Mouse (Mus musculus) intestine, embryonic 15.5 days (tissue): ENCODE data around the gene Timm22. TPM values are rescaled to one million over a fixed set of nuclear protein-coding genes. Genes with fewer than 3 reads are reported as not detected.

Experiments used
- ATAC-seq: fragments of 200-750 bp; cut with Nextera tagmentation; 2 replicates; pipeline ENCODE4 v1.8.0; 2017; ENCODE audit warnings: moderate TSS enrichment, moderate library complexity
- H3K27ac ChIP-seq: fragments of 300-500 bp; sonication (generic); 2 replicates; pipeline ENCODE4 v1.5.1; 2015; ENCODE audit warnings: mild to moderate bottlenecking, inconsistent platforms
- H3K27me3 ChIP-seq: fragments of 300-500 bp; sonication (generic); replicated peaks from 2 replicates; pipeline ENCODE4 v1.6.1; 2015; ENCODE audit warnings: inconsistent platforms
- H3K36me3 ChIP-seq: fragments of 300-500 bp; sonication (generic); 2 replicates; pipeline ENCODE4 v1.6.1; 2015; ENCODE audit warnings: inconsistent platforms
- H3K4me1 ChIP-seq: fragments of 300-500 bp; sonication (generic); replicated peaks from 2 replicates; pipeline ENCODE4 v1.6.1; 2015; ENCODE audit warnings: inconsistent platforms
- H3K4me2 ChIP-seq: fragments of 300-500 bp; sonication (generic); replicated peaks from 2 replicates; pipeline ENCODE4 v1.6.1; 2015; ENCODE audit warnings: mild to moderate bottlenecking, inconsistent platforms
- H3K4me3 ChIP-seq: fragments of 300-500 bp; sonication (generic); replicated peaks from 2 replicates; pipeline ENCODE4 v1.5.1; 2015; ENCODE audit warnings: inconsistent platforms
- H3K9ac ChIP-seq: fragments of 300-500 bp; sonication (generic); 2 replicates; pipeline ENCODE4 v1.6.1; 2015; ENCODE audit warnings: inconsistent platforms
- H3K9me3 ChIP-seq: fragments of 300-500 bp; sonication (generic); 2 replicates; pipeline ENCODE4 v1.6.1; 2016; ENCODE audit warnings: inconsistent platforms
- WGBS: fragments of 180-500 bp; shearing (Covaris S2); methylation state at CpG from one replicate; pipeline ENCODE4 v1.1.7; 2015; 5-methylcytosine and 5-hydroxymethylcytosine counted together
- polyA plus RNA-seq: library from polyadenylated mRNA; unstranded; fragments of >200 nt; fragmentation: Nextera tagmentation; extraction: Ambion mirVana; gene quantifications from 2 replicates; pipeline ENCODE4 v1.2.1, GENCODE M21; 2015

Gene Timm22
- polyA plus RNA-seq, 1 experiment from 2014 or later = 103 TPM

DNA sequence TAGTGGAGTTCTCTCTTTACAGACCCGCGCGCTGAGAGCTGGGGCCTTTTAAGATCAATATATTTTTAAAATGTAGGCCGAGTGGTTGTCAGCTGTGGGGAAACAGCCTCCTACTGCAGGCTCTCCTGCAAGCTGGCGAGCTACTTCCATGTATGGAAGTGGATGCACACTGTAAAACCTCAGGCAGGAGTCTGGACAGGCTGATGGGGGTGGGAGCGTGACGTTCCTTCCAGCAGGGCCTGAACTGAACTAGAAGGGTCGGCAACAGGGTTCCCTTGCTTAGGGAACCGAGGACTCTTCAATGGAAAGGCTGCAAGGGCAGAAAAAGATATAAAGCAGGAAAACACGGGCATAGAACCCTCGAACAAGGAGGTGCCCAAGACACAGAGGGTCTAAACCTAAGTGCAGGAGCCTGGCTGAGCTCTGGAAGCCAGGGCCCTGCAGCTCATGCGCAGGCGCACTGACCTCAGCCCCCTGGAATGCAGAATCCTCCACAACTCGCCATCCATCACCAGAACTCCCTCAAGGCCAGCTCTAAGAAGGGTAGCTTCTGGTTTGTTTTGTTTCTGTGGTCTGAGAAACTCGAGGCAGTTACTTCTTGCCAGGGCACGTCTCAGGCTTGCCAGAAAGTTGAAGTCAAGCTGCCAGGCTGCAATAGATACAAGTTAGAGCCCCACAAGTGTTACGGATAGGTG lies 32.1 kb upstream of the Timm22 start:
- H3K27me3 ChIP-seq = no peaks in the 10 kb centered on the region
- peak overlapping the region; percentile 28; the same call in 1 of the 2 replicates for H3K4me2 ChIP-seq
- 28% methylated on average over 17 of the region's 17 CpGs for WGBS

DNA sequence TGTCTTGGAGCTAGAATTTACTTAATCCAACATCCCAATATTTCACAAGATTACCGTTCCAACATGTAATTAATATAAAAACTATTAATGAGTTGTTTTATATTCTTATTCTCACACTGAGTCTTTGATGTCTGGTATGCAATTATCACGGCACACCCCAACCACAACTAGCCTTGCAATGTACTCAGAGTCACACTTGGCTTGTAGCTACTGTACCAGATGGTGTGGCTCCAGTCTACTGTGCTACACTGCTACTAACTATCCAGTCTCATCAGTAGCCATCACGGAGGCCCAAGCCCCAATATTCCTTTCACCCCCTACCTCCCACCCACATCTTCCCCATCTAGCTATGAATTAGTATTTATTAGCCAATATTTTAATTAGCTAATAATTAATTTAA lies 30.3 kb upstream of the Timm22 start:
- H3K9ac ChIP-seq = no peak overlapping the region
- no peaks in the 10 kb centered on the region for H3K36me3 ChIP-seq
- 0 out of 2 replicates have a peak overlapping the region, but pooled peaks have one; percentile 88 for H3K27ac ChIP-seq
- no peak overlapping the region for H3K4me3 ChIP-seq
- ATAC-seq = no peak
- WGBS = 85% methylated on average over 3 of the region's 3 CpGs
- H3K27me3 ChIP-seq = no peaks in the 10 kb centered on the region
- H3K9me3 ChIP-seq = no peaks in the 10 kb centered on the region
- H3K4me1 ChIP-seq = peaks cover 45% of the 10 kb centered on the region
- H3K4me2 ChIP-seq = no peak overlapping the region

More for the DNA sequence above, 32.1 kb upstream of the Timm22 start:
- H3K27ac ChIP-seq = peak overlapping the region; percentile 88
- no peaks in the 10 kb centered on the region for H3K9me3 ChIP-seq
- 0 out of 2 replicates have a peak overlapping the region, but pooled peaks have one; percentile 17 for H3K9ac ChIP-seq
- H3K36me3 ChIP-seq = no peaks in the 10 kb centered on the region
- peaks cover 44% of the 10 kb centered on the region for H3K4me1 ChIP-seq
- ATAC-seq = peak; percentile 93
- H3K4me3 ChIP-seq = no peak overlapping the region

DNA sequence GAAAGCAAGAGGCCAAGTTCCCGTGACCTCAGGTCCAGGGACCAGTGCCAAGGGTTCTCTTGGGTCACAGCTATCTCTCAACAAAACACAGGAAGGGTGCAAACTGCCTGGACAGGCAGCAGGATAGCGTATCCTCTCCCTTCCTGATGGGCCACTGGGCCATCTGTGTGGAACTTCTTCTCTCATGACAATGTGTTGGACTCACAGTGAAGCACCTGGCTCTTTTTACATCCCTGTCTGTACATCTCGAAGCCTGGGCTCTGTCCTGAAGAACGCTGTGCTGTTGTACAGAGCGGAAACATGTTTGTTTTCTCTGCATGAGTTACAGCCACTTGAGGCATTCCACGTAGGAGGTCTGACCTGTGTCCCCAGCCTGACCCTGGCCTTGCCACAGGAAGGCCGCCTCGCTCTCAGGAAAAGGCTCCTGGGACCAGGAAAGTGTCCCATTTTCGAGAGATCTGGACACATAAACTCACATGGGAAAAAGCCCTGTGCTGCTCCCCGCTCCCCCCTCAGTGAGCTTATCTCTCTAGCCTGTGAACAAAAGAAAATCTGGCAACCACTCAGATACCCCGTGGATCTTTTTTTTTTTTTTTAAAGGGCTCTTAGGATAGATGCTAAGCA lies 26.7 kb upstream of the Timm22 start:
- H3K4me1 ChIP-seq = peaks cover 22% of the 10 kb centered on the region
- no peaks in the 10 kb centered on the region for H3K27me3 ChIP-seq
- H3K36me3 ChIP-seq = no peaks in the 10 kb centered on the region
- H3K9me3 ChIP-seq = no peaks in the 10 kb centered on the region
- 35% methylated on average over 11 of the region's 11 CpGs for WGBS
- no peak overlapping the region for H3K4me3 ChIP-seq
- peak; percentile 48 for ATAC-seq
- no peak overlapping the region for H3K9ac ChIP-seq
- peak overlapping the region; percentile 20 for H3K27ac ChIP-seq
- no peak overlapping the region for H3K4me2 ChIP-seq

DNA sequence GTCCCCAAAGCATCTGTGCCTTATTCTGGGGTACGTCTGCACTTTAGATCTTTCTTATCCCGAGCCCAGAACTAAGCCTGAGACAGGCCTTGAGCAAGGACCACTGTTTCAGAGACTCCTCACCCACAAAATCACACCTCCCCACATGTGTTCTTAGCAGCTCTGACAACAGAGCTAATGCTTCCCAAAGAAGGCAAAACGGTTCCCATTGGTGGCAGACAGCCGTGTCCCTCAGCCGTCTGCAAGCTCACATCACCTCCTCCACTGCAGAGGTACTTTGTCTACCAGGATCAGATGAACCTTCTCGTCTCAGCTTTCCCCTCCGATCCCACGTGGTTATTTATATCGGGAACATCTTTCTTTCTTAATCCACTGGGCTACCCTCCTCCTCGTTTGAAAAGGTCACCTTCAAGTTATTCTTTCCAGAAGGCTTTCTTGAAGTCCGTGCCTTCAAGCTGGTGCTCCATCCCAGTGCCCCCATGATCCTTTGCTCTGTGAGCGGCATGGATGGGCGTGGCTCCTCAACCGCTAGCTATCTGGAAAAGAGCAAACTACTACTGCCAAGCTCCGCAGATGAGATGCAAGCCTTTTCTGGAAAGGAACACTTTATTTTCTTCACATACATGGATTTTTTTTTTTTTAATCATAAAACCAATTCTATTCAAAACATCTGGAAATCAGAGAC lies 25.4 kb upstream of the Timm22 start:
- Histone ChIP-seq H3K4me3 (no peak overlapping the region), H3K27ac (no peak overlapping the region), H3K4me1 (peaks cover 16% of the 10 kb centered on the region), H3K9ac (no peak overlapping the region), H3K36me3 (no peaks in the 10 kb centered on the region), H3K9me3 (no peaks in the 10 kb centered on the region), H3K27me3 (no peaks in the 10 kb centered on the region), H3K4me2 (no peak overlapping the region)
- WGBS = 78% methylated on average over 15 of the region's 15 CpGs
- ATAC-seq = no peak

DNA sequence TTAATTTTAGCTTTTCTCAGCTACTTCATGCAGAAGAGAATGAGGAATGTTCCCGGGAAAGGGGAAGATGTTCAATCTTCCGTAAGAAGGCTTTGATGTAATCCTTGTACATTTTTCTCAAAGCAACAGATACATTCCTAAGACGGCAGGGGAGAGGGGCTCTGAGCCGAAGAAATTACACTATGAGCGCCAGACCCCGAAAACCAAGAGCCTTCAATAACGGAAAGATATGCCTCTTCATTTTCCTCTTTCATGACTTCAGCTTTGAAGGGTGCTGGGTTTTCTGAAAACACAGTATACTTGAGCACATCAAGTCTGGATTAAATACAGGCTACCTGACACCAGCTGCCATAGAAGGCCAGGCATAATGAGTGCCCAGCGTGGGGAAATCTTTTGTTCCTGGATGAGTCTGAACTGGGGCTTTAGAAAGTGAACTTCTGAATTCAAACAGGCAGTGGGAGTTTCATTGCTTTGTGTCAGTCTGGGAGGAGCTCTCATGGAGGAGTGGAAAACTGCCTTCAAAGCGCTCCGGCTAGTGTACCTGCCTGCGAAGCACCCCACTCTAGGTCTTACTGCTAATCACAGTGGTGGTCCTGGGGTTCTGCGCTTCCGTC lies 23.9 kb upstream of the Timm22 start:
- H3K9me3 ChIP-seq = no peaks in the 10 kb centered on the region
- no peak overlapping the region for H3K4me3 ChIP-seq
- H3K36me3 ChIP-seq = no peaks in the 10 kb centered on the region
- H3K4me2 ChIP-seq = no peak overlapping the region
- no peaks in the 10 kb centered on the region for H3K27me3 ChIP-seq
- peak overlapping the region; percentile 69 for H3K27ac ChIP-seq
- ATAC-seq = peak; percentile 31; the same call in 1 of the 2 replicates
- WGBS = 56% methylated on average over 13 of the region's 13 CpGs
- H3K4me1 ChIP-seq = peaks cover 16% of the 10 kb centered on the region
- no peak overlapping the region for H3K9ac ChIP-seq

DNA sequence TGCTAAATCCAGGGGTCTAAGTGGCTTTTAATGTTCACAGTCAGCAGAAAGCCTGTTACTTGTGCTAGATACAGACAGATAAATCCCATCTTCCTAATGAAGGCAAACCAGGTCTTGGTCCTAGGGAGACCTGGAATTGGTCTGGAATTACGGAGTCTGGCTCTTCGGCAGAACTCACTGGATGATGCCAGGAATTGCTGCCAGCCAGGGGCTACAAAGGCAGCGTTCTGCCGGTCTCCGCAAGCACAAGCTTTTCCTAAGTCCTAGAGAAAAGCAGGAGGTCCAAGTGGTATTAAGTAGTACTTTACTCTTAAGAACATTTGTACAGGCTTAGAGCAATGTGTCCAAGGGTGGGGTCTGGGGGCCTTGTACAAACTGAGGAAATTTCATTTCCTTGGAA lies 22.4 kb upstream of the Timm22 start:
- Histone ChIP-seq H3K27ac (no peak overlapping the region), H3K27me3 (no peaks in the 10 kb centered on the region), H3K9ac (no peak overlapping the region), H3K9me3 (no peaks in the 10 kb centered on the region), H3K4me1 (peaks cover 24% of the 10 kb centered on the region), H3K4me2 (no peak overlapping the region), H3K36me3 (no peaks in the 10 kb centered on the region), H3K4me3 (no peak overlapping the region)
- WGBS = 71% methylated on average over 5 of the region's 5 CpGs
- no peak for ATAC-seq

DNA sequence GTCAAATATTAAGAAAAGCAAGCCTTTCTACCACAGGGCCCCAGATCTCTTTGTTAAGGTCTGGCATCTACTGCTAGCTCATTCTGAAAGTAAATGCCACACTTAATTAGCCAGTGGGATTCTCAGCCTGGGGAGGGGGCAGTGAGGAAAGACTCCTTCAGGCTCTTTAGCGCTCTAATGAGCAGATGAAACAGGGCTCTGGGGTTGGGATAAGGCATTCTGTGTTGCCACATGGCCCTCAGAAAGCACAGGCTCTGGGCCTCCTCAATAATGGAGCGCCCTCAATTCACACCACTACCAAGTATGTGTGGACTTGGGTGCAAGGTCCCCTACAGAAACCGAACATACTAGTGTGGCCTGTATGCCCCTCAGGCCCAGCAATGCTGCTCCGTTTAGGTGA lies 21.7 kb upstream of the Timm22 start:
- Histone ChIP-seq H3K4me1 (peaks cover 21% of the 10 kb centered on the region), H3K9ac (no peak overlapping the region), H3K4me3 (no peak overlapping the region), H3K4me2 (no peak overlapping the region), H3K27me3 (no peaks in the 10 kb centered on the region), H3K9me3 (no peaks in the 10 kb centered on the region), H3K36me3 (no peaks in the 10 kb centered on the region), H3K27ac (no peak overlapping the region)
- ATAC-seq = no peak
- 77% methylated on average over 4 of the region's 4 CpGs for WGBS

DNA sequence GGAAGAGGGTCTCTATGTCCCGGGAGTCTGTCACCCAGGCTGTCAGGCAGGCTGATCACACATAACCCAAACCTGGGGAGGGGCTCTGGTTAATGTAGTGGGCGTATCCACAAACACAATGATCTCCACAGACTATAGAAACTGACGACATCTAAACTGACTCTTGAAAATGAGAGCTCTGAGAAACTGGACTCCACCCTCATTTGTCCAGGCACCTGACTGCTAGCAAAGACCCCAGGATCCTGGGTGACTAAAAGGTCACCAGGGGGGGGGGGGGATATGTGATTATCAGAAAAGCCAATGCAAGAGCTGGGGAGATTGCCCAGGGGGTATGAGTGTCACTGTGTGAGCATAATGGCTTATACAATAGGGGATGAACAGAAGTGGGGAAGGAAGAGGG lies 21.0 kb upstream of the Timm22 start:
- 53% methylated on average over 3 of the region's 3 CpGs for WGBS
- Histone ChIP-seq H3K4me3 (no peak overlapping the region), H3K27ac (no peak overlapping the region), H3K4me1 (peaks cover 16% of the 10 kb centered on the region), H3K9ac (no peak overlapping the region), H3K27me3 (no peaks in the 10 kb centered on the region), H3K4me2 (no peak overlapping the region), H3K36me3 (peaks cover 3% of the 10 kb centered on the region; the same call in 1 of the 2 replicates), H3K9me3 (no peaks in the 10 kb centered on the region)
- ATAC-seq = no peak

DNA sequence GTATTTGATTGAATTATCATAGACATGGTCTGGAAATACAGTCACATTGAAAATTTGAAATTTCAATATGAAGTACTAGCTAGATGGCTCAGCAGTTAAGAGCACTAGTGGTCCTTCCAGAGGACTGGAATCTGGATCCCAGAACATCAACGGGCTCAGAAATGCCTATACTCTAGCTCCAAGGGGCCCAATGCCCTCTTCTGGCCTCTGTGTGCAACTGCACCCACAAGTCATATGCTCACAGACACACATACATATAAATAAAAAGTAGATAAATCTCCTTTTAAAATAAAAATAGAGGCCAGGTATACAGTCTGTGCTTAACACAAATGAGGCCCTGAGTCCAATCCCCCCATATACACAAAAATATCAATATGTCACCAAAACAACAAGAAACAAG lies 19.7 kb upstream of the Timm22 start:
- no peak overlapping the region for H3K9ac ChIP-seq
- no peak overlapping the region for H3K27ac ChIP-seq
- no peak overlapping the region for H3K4me2 ChIP-seq
- H3K4me1 ChIP-seq = peaks cover 14% of the 10 kb centered on the region
- no peaks in the 10 kb centered on the region for H3K27me3 ChIP-seq
- no peak for ATAC-seq
- H3K4me3 ChIP-seq = no peak overlapping the region
- no peaks in the 10 kb centered on the region for H3K9me3 ChIP-seq
- 96% methylated on average over 1 of the region's 1 CpGs for WGBS
- peaks cover 4% of the 10 kb centered on the region; the same call in 1 of the 2 replicates for H3K36me3 ChIP-seq

DNA sequence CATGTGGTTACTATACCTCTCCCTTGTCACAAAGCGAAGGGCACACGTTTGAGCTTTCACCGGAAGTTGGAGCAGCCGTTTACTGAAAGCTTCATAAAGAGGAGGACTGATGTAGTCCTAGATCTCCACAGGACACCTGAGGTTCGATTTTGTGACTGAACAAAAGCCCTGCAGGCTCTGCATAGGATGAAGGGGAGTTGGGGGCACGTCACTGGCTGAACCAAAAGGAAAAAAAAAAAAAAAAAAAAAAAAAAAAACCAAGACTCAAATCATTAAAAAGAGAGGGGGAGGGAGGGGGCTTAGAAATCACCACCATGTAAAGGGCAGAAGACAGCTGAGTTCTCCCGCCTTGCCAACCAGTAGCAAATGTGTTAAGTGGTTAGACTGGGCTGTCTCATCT lies 18.0 kb upstream of the Timm22 start:
- Histone ChIP-seq H3K4me1 (peaks cover 11% of the 10 kb centered on the region), H3K9ac (no peak overlapping the region), H3K27ac (no peak overlapping the region), H3K27me3 (no peaks in the 10 kb centered on the region), H3K9me3 (no peaks in the 10 kb centered on the region), H3K36me3 (peaks cover 4% of the 10 kb centered on the region; the same call in 1 of the 2 replicates), H3K4me3 (no peak overlapping the region), H3K4me2 (peak overlapping the region; percentile 30)
- 33% methylated on average over 7 of the region's 7 CpGs for WGBS
- no peak for ATAC-seq

DNA sequence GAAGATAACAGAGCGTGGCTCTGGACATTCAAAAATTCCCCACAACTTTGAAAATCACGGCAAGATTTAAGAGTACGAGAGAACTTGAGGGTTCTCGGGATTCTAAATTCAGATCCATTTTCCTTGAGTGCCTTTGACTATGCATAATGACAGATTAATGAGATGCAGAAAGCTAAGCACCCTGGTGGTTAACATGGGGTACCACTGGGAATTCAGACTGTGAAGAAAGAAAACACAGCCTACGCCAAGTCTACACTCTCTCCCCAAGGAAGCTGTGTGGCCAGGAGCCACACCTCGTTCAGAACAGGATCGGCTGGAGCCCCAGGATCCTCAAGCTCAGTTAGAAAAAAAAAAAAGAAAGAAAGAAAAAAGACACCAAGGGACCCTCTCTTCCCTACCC lies 14.2 kb upstream of the Timm22 start:
- 91% methylated on average over 7 of the region's 7 CpGs for WGBS
- H3K27ac ChIP-seq = no peak overlapping the region
- no peak overlapping the region for H3K9ac ChIP-seq
- H3K27me3 ChIP-seq = no peaks in the 10 kb centered on the region
- H3K4me3 ChIP-seq = no peak overlapping the region
- H3K4me2 ChIP-seq = no peak overlapping the region
- peaks cover 4% of the 10 kb centered on the region; the same call in 1 of the 2 replicates for H3K36me3 ChIP-seq
- ATAC-seq = no peak
- no peaks in the 10 kb centered on the region for H3K9me3 ChIP-seq
- H3K4me1 ChIP-seq = peaks cover 11% of the 10 kb centered on the region

DNA sequence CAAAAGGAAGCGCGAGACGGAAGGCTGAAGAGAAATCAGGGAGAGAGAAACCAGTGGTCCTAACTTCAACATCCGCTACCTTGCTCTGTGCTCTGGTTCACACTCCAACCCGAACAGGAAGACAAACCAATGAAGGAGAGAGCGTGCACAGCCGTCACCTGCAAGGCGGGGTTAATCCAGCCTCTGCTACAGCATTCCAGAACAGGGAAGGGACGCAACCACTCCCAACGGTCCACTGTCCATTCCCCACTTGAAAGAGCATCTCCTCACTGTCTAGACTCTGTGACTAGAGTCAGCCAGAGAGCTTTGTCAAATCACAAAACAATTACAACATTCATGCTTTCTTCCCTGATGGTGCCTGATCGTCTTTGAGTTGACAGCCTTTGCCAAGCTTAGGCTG lies 13.8 kb upstream of the Timm22 start:
- Histone ChIP-seq H3K36me3 (peaks cover 4% of the 10 kb centered on the region; the same call in 1 of the 2 replicates), H3K4me1 (peaks cover 11% of the 10 kb centered on the region), H3K9me3 (no peaks in the 10 kb centered on the region), H3K4me2 (no peak overlapping the region), H3K4me3 (no peak overlapping the region), H3K9ac (no peak overlapping the region), H3K27ac (no peak overlapping the region), H3K27me3 (no peaks in the 10 kb centered on the region)
- 83% methylated on average over 11 of the region's 11 CpGs for WGBS
- no peak for ATAC-seq
